14 mouse cellular contexts compared by ENCODE assay signal in genomic region chr5:64238894-64239652, GRCm38 (mm10).
DNase-seq lines count a peak whose midpoint lies in the region; ATAC-seq and TF ChIP-seq lines count a peak whose summit lies in the region.
"Had no signal": no experiment of that assay in that cellular context is flagged by ENCODE, and none has a peak within 500 bp of the region (broad histone marks: within the 10 kb centered on the region; RNA-seq: fewer than 3 reads in every experiment).

No protein-coding gene starts in this region.

- H3K9me3 ChIP-seq in heart, embryonic 13.5 days: no peaks in the 10 kb centered on the region
- H3K9me3 ChIP-seq in heart, embryonic 11.5 days (replicated peaks; ENCODE audit: control insufficient read depth, low read length): no peaks in the 10 kb centered on the region
- H3K9me3 ChIP-seq in lung, postnatal 0 days (ENCODE audit: low read length): no peaks in the 10 kb centered on the region
- no peaks in the 10 kb centered on the region for H3K9me3 ChIP-seq in intestine, embryonic 15.5 days
- H3K9me3 ChIP-seq in stomach, postnatal 0 days (ENCODE audit: control insufficient read depth, low read length): no peaks in the 10 kb centered on the region
- H3K9me3 ChIP-seq: megakaryocyte, embryonic 14.5 days had no signal

- 38% methylated on average over 3 of the region's 3 CpGs for WGBS in heart, embryonic 13.5 days
- WGBS in heart, embryonic 11.5 days (ENCODE audit: insufficient replicate concordance): 45% methylated on average over 3 of the region's 3 CpGs
- whole genome bisulfite sequencing in lung, postnatal 0 days: 76% methylated on average over 3 of the region's 3 CpGs
- WGBS in intestine, embryonic 15.5 days: 66% methylated on average over 3 of the region's 3 CpGs
- 66% methylated on average over 3 of the region's 3 CpGs for WGBS in stomach, postnatal 0 days

- TF ChIP-seq EP300 in lung, postnatal 0 days (IDR thresholded peaks at IDR 0.05): no peak
- TF ChIP-seq EP300 in stomach, postnatal 0 days (optimal IDR thresholded peaks at IDR 0.05): no peak

- no peak overlapping the region for H3K4me2 ChIP-seq in heart, embryonic 13.5 days
- no peak overlapping the region for H3K4me2 ChIP-seq in heart, embryonic 11.5 days
- H3K4me2 ChIP-seq in lung, postnatal 0 days (replicated peaks; ENCODE audit: low read depth, low read length): no peak overlapping the region
- no peak overlapping the region for H3K4me2 ChIP-seq in intestine, embryonic 15.5 days (replicated peaks)
- no peak overlapping the region for H3K4me2 ChIP-seq in stomach, postnatal 0 days (replicated peaks; ENCODE audit: low read depth)

- H3K4me1 ChIP-seq in heart, embryonic 13.5 days: peaks cover 97% of the 10 kb centered on the region
- peaks cover 69% of the 10 kb centered on the region for H3K4me1 ChIP-seq in heart, embryonic 11.5 days (ENCODE audit: control insufficient read depth, insufficient read depth, low read length)
- peaks cover 27% of the 10 kb centered on the region; the same call in 1 of the 2 replicates for H3K4me1 ChIP-seq in lung, postnatal 0 days (ENCODE audit: insufficient read depth, low read depth, low read length)
- H3K4me1 ChIP-seq in intestine, embryonic 15.5 days (replicated peaks): peaks cover 41% of the 10 kb centered on the region
- 0 out of 2 replicates have a peak, but pooled peaks cover 8% of the 10 kb centered on the region for H3K4me1 ChIP-seq in stomach, postnatal 0 days (replicated peaks; ENCODE audit: control insufficient read depth, insufficient read depth)

- no peak for DNase-seq in lung, postnatal 0 days (ENCODE audit: low spot score)
- DNase-seq in lung, postnatal 36 days: no peak
- DNase-seq in stomach, postnatal 0 days (ENCODE audit: low spot score): no peak
- no peak for DNase-seq in adrenal gland, postnatal 10 days
- no peak for DNase-seq in thymus, postnatal 0 days (ENCODE audit: low spot score)
- DNase-seq: cerebellum, adult 11-12 months; forebrain, postnatal 0 days; heart, adult 18-20 months; thymus, postnatal 36 days had no signal

- ATAC-seq in heart, embryonic 13.5 days (ENCODE audit: extremely low read depth, insufficient number of reproducible peaks, low FRiP score, low TSS enrichment): no peak
- no peak for ATAC-seq in heart, embryonic 11.5 days (replicated peaks; ENCODE audit: insufficient number of reproducible peaks, low FRiP score, low TSS enrichment)
- ATAC-seq in lung, postnatal 0 days: no peak
- ATAC-seq in intestine, embryonic 15.5 days: peak; percentile 68
- ATAC-seq in stomach, postnatal 0 days (ENCODE audit: low FRiP score, low TSS enrichment): no peak
- ATAC-seq: forebrain, postnatal 0 days; inflammation-experienced regulatory T-cells, adult 6 months had no signal

- peak; percentile 32; the same call in 1 of the 2 replicates for TF ChIP-seq CTCF in lung, postnatal 0 days (IDR thresholded peaks at IDR 0.05)
- TF ChIP-seq CTCF in stomach, postnatal 0 days (IDR thresholded peaks at IDR 0.05; ENCODE audit: low read depth): peak; percentile 44

- no peak overlapping the region for H3K9ac ChIP-seq in heart, embryonic 13.5 days
- no peak overlapping the region for H3K9ac ChIP-seq in heart, embryonic 11.5 days (ENCODE audit: low read depth, low read length)
- H3K9ac ChIP-seq in lung, postnatal 0 days (replicated peaks; ENCODE audit: low read depth): no peak overlapping the region
- H3K9ac ChIP-seq in intestine, embryonic 15.5 days: no peak overlapping the region
- H3K9ac ChIP-seq in stomach, postnatal 0 days (ENCODE audit: low read length): no peak overlapping the region
- H3K9ac ChIP-seq: forebrain, postnatal 0 days had no signal

- H3K27me3 ChIP-seq in heart, embryonic 13.5 days (replicated peaks): no peaks in the 10 kb centered on the region
- no peaks in the 10 kb centered on the region for H3K27me3 ChIP-seq in heart, embryonic 11.5 days (ENCODE audit: control insufficient read depth, insufficient read depth, low read length)
- no peaks in the 10 kb centered on the region for H3K27me3 ChIP-seq in lung, postnatal 0 days (replicated peaks; ENCODE audit: insufficient read depth, low read length)
- no peaks in the 10 kb centered on the region for H3K27me3 ChIP-seq in intestine, embryonic 15.5 days (replicated peaks)
- H3K27me3 ChIP-seq in stomach, postnatal 0 days (ENCODE audit: control insufficient read depth, insufficient read depth, low read length): no peaks in the 10 kb centered on the region
- H3K27me3 ChIP-seq: megakaryocyte, embryonic 14.5 days had no signal

- no peak overlapping the region for H3K4me3 ChIP-seq in heart, embryonic 13.5 days
- H3K4me3 ChIP-seq in heart, embryonic 11.5 days (ENCODE audit: low read depth, low read length): no peak overlapping the region
- H3K4me3 ChIP-seq in lung, postnatal 0 days (ENCODE audit: low read depth, low read length): no peak overlapping the region
- no peak overlapping the region for H3K4me3 ChIP-seq in intestine, embryonic 15.5 days (replicated peaks)
- H3K4me3 ChIP-seq in stomach, postnatal 0 days (ENCODE audit: low read depth, low read length): no peak overlapping the region
- H3K4me3 ChIP-seq: megakaryocyte, embryonic 14.5 days had no signal

- H3K27ac ChIP-seq in heart, embryonic 13.5 days (replicated peaks): peak overlapping the region; percentile 29; the same call in 1 of the 2 replicates
- no peak overlapping the region for H3K27ac ChIP-seq in heart, embryonic 11.5 days (ENCODE audit: low read depth, low read length)
- no peak overlapping the region for H3K27ac ChIP-seq in lung, postnatal 0 days (ENCODE audit: low read length)
- H3K27ac ChIP-seq in intestine, embryonic 15.5 days: no peak overlapping the region
- H3K27ac ChIP-seq in stomach, postnatal 0 days (replicated peaks): no peak overlapping the region

- H3K36me3 ChIP-seq in heart, embryonic 13.5 days: no peaks in the 10 kb centered on the region
- H3K36me3 ChIP-seq in heart, embryonic 11.5 days (ENCODE audit: control insufficient read depth, insufficient read depth, low read length): no peaks in the 10 kb centered on the region
- no peaks in the 10 kb centered on the region for H3K36me3 ChIP-seq in lung, postnatal 0 days (ENCODE audit: insufficient read depth, low read length)
- H3K36me3 ChIP-seq in intestine, embryonic 15.5 days: no peaks in the 10 kb centered on the region
- H3K36me3 ChIP-seq in stomach, postnatal 0 days (ENCODE audit: control insufficient read depth, insufficient read depth, low read length): no peaks in the 10 kb centered on the region
